Mouse (Mus musculus) lung, embryonic 16.5 days (tissue): ENCODE data around the gene 6820408C15Rik. TPM values are rescaled to one million over a fixed set of nuclear protein-coding genes. Genes with fewer than 3 reads are reported as not detected.

ENCODE experiments used
- ATAC-seq: fragments of 200-750 bp; cut with Nextera tagmentation; 2 replicates; pipeline ENCODE4 v1.8.0; 2017; ENCODE audit warnings: low read depth, mild to moderate bottlenecking, moderate library complexity
- H3K27ac ChIP-seq: fragments of 300-500 bp; sonication (generic); 2 replicates; pipeline ENCODE4 v1.5.1; 2014; ENCODE audit warnings: mild to moderate bottlenecking, control low read depth, low read length
- H3K27me3 ChIP-seq: fragments of 300-500 bp; sonication (generic); 2 replicates; pipeline ENCODE4 v1.6.1; 2014; ENCODE audit warnings: low read depth, low read length, mixed read lengths; ENCODE audit not compliant: control insufficient read depth, insufficient read depth
- H3K36me3 ChIP-seq: fragments of 300-500 bp; sonication (generic); 2 replicates; pipeline ENCODE4 v1.6.1; 2014; ENCODE audit warnings: low read length; ENCODE audit not compliant: control insufficient read depth, insufficient read depth
- H3K4me1 ChIP-seq: fragments of 300-500 bp; sonication (generic); replicated peaks from 2 replicates; pipeline ENCODE4 v1.6.1; 2014; ENCODE audit warnings: low read length, mixed read lengths; ENCODE audit not compliant: control insufficient read depth, insufficient read depth
- H3K4me2 ChIP-seq: fragments of 300-500 bp; sonication (generic); 2 replicates; pipeline ENCODE4 v1.6.1; 2014; ENCODE audit warnings: low read depth, low read length, control low read depth
- H3K4me3 ChIP-seq: fragments of 300-500 bp; sonication (generic); 2 replicates; pipeline ENCODE4 v1.5.1; 2014; ENCODE audit warnings: mild to moderate bottlenecking, low read length, control low read depth
- H3K9ac ChIP-seq: fragments of 300-500 bp; sonication (generic); 2 replicates; pipeline ENCODE4 v1.6.1; 2014; ENCODE audit warnings: low read length, control low read depth
- H3K9me3 ChIP-seq: fragments of 300-500 bp; sonication (generic); 2 replicates; pipeline ENCODE4 v1.6.1; 2016; ENCODE audit warnings: low read length; ENCODE audit not compliant: control insufficient read depth
- WGBS: fragments of 180-500 bp; shearing (Covaris S2); extraction: QIAGEN DNeasy Blood & Tissue Kit; methylation state at CpG from one replicate; pipeline ENCODE4 v1.1.7; 2014; 5-methylcytosine and 5-hydroxymethylcytosine counted together
- polyA plus RNA-seq: library from polyadenylated mRNA; unstranded; fragments of >200 nt; fragmentation: Nextera tagmentation; extraction: Ambion mirVana; gene quantifications from 2 replicates; pipeline ENCODE4 v1.2.1, GENCODE M21; 2015

Gene 6820408C15Rik
- polyA plus RNA-seq, 1 experiment from 2014 or later: 8.5 TPM

DNA sequence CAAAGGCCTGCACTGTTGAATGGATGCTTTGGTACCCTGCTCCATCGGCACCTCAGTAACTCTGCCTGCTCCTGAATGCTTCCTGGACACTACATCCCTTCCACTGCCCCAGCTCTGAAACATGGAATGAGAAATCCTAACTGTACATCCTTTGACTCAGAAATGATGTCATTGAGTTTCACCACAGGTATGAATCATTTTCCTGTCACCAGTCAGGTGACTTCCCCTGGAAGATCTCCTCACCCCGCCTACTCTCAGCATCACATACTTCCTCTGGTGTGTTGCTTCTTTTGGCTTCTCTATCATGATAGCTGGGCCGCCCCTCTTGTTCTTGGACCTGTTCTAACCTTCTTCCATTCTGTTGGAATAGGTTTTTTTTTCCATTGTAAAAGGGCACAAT lies 65.5 kb downstream of the 6820408C15Rik start:
- Histone ChIP-seq H3K27me3 (no peaks in the 10 kb centered on the region), H3K27ac (no peak overlapping the region), H3K4me3 (no peak overlapping the region), H3K9me3 (no peaks in the 10 kb centered on the region), H3K4me2 (no peak overlapping the region), H3K4me1 (no peaks in the 10 kb centered on the region), H3K36me3 (no peaks in the 10 kb centered on the region), H3K9ac (no peak overlapping the region)
- ATAC-seq: no peak
- WGBS: 78% methylated on average over 3 of the region's 3 CpGs

GRCm38 (mm10) chr2:152481726-152482125 lies 66.3 kb downstream of the 6820408C15Rik start:
- Histone ChIP-seq H3K4me1 (no peaks in the 10 kb centered on the region), H3K9me3 (no peaks in the 10 kb centered on the region), H3K4me2 (no peak overlapping the region), H3K27me3 (no peaks in the 10 kb centered on the region), H3K4me3 (no peak overlapping the region), H3K9ac (no peak overlapping the region), H3K27ac (no peak overlapping the region), H3K36me3 (no peaks in the 10 kb centered on the region)
- 67% methylated on average over 7 of the region's 7 CpGs for WGBS
- ATAC-seq: no peak

DNA sequence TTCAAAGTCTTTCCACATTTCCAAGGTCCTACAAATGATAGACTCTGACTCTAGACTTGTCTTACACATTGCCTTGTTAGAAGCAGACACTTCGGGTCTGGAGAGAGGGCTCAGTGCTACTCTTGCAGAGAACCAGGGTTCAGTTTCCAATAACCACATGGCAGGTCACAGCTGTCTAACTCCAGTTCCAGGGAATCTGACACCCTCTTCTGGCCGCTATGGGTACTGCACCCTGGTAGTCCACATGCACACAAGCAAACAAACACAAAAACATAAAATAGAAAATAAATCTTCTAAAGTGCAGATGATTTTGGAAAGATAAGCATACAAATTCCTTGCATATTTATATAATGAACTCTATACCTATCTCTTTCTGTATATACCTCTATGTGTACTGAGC lies 71.6 kb downstream of the 6820408C15Rik start:
- 74% methylated on average over 2 of the region's 2 CpGs for WGBS
- ATAC-seq: no peak

GRCm38 (mm10) chr2:152490038-152490437 lies 74.7 kb downstream of the 6820408C15Rik start, which contains the start of gene Defb22:
Defb22 (minus strand) TSS chr2:152490138.
- no peak for ATAC-seq
- Histone ChIP-seq H3K27me3 (no peaks in the 10 kb centered on the region), H3K27ac (no peak within 1 kb of the TSS), H3K4me3 (no peak within 1 kb of the TSS), H3K4me1 (no peaks in the 10 kb centered on the region), H3K4me2 (no peak within 1 kb of the TSS), H3K9ac (no peak within 1 kb of the TSS), H3K36me3 (no peaks in the 10 kb centered on the region), H3K9me3 (no peaks in the 10 kb centered on the region; the same call in 1 of the 2 replicates)

More for the DNA sequence above, 71.6 kb downstream of the 6820408C15Rik start:
- Histone ChIP-seq H3K9me3 (no peaks in the 10 kb centered on the region; the same call in 1 of the 2 replicates), H3K4me1 (no peaks in the 10 kb centered on the region), H3K4me3 (no peak overlapping the region), H3K27ac (no peak overlapping the region), H3K9ac (no peak overlapping the region), H3K4me2 (no peak overlapping the region), H3K27me3 (no peaks in the 10 kb centered on the region), H3K36me3 (no peaks in the 10 kb centered on the region)

GRCm38 (mm10) chr2:152493151-152493550 lies 77.8 kb downstream of the 6820408C15Rik start:
- no peaks in the 10 kb centered on the region for H3K36me3 ChIP-seq
- H3K4me1 ChIP-seq: no peaks in the 10 kb centered on the region
- no peak overlapping the region for H3K4me3 ChIP-seq
- H3K4me2 ChIP-seq: no peak overlapping the region
- H3K9me3 ChIP-seq: no peaks in the 10 kb centered on the region
- 65% methylated on average over 6 of the region's 6 CpGs for WGBS
- H3K27me3 ChIP-seq: no peaks in the 10 kb centered on the region
- no peak for ATAC-seq
- H3K27ac ChIP-seq: no peak overlapping the region
- H3K9ac ChIP-seq: no peak overlapping the region

Other genes with a start within 250 kb of the 6820408C15Rik start
- 79.4 and 84.4 TPM in 2 replicates for gene Csnk2a1, start 188.7 kb upstream of the 6820408C15Rik start, polyA plus RNA-seq
- 39.2 and 39.3 TPM in 2 replicates for gene Tbc1d20, start 121.8 kb upstream of the 6820408C15Rik start, polyA plus RNA-seq
- 88.1 and 92.0 TPM in 2 replicates for gene Rbck1, start 82.9 kb upstream of the 6820408C15Rik start, polyA plus RNA-seq
- 5.0 and 5.2 TPM in 2 replicates for gene Trib3, start 71.6 kb upstream of the 6820408C15Rik start, polyA plus RNA-seq
- 0.40 and 0.62 TPM in 2 replicates for gene Nrsn2, start 38.9 kb upstream of the 6820408C15Rik start, polyA plus RNA-seq
- 7.4 and 8.1 TPM in 2 replicates for gene Sox12, start 17.5 kb upstream of the 6820408C15Rik start, polyA plus RNA-seq
- 22.2 and 25.9 TPM in 2 replicates for gene Zcchc3, start 560 bp upstream of the 6820408C15Rik start, polyA plus RNA-seq
- gene Defb23, start 49.0 kb downstream of the 6820408C15Rik start, polyA plus RNA-seq: not detected in 2 replicates
- not detected in 2 replicates for gene Defb20, start 61.5 kb downstream of the 6820408C15Rik start, polyA plus RNA-seq
- gene Defb22, start 74.6 kb downstream of the 6820408C15Rik start, polyA plus RNA-seq: not detected in 2 replicates
- gene Defb26, start 96.1 kb downstream of the 6820408C15Rik start, polyA plus RNA-seq: not detected in 2 replicates
- not detected in 2 replicates for gene Defb28, start 102.7 kb downstream of the 6820408C15Rik start, polyA plus RNA-seq
- gene Defb29, start 124.5 kb downstream of the 6820408C15Rik start, polyA plus RNA-seq: not detected in 2 replicates
- not detected in 2 replicates for gene Gm17416, start 153.8 kb downstream of the 6820408C15Rik start, polyA plus RNA-seq
- gene Defb21, start 157.2 kb downstream of the 6820408C15Rik start, polyA plus RNA-seq: not detected in 2 replicates
- gene Defb19, start 164.7 kb downstream of the 6820408C15Rik start, polyA plus RNA-seq: not detected in 2 replicates
- gene Defb45, start 183.8 kb downstream of the 6820408C15Rik start, polyA plus RNA-seq: not detected in 2 replicates
- gene Defb36, start 188.7 kb downstream of the 6820408C15Rik start, polyA plus RNA-seq: not detected in 2 replicates
- 1.2 and 3.7 TPM in 2 replicates for gene Defb25, start 207.5 kb downstream of the 6820408C15Rik start, polyA plus RNA-seq
- 8.4 and 8.6 TPM in 2 replicates for gene Rem1, start 211.4 kb downstream of the 6820408C15Rik start, polyA plus RNA-seq